Mouse (Mus musculus): ENCODE measurements around the gene Stx12. TPM values are rescaled to one million over a fixed set of nuclear protein-coding genes. Genes with fewer than 3 reads are reported as not detected.
A peak's percentile ranks its signal among the peaks of the same experiment; 100 is the strongest.

Gene Stx12
- total and polyA plus RNA-seq, 3 experiments, result 16.8 to 22.0 TPM; not detected in 1

DNA sequence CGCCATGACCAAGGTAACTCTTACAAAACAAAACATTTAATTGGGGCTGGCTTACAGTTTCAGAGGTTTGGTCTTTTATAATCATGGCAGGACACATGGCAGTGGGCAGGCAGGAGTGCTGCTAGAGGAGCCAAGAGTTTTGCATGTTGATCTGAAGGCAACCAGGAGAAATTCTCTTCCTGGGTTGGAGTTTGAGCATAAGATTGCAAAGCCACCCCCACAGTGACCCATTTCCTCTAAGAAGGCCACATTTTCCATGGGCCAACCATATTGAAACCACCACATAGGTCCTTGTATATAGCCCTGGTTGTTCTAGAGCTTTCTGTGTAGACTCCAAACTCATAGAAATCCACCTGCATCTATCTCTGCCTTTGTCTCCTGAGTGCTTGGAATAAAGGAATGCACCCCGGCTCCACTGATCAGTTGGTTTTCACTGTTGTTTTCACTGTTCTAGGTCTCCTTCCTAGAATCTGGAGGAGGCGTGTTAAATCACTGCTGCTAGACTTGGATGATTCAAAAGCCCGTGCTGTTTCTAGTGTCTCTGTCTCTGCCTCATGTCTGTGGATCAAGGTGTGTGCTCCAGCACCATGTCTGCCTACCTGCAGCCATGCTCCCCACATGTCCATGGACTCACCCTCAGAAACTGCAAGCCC lies 48.6 kb upstream of the Stx12 start:
- Histone ChIP-seq H3K9ac (ENCODE audit: control insufficient read depth, low read depth, low read length, poor library complexity, severe bottlenecking) (no peak overlapping the region), H3K4me1 (ENCODE audit: control insufficient read depth in 1 of 2, insufficient read depth in 2 of 2, low read length in 2 of 2) (no peaks in the 10 kb centered on the region), H3K36me3 (ENCODE audit: control insufficient read depth in 1 of 2, insufficient read depth in 2 of 2, low read length in 2 of 2) (no peaks in the 10 kb centered on the region), H3K27me3 (ENCODE audit: control insufficient read depth in 1 of 2, insufficient read depth in 2 of 2, low read length in 2 of 2) (peaks cover 8 to 10% of the 10 kb centered on the region in 2 experiments), H3K79me2 (ENCODE audit: control insufficient read depth, insufficient read depth, low read length, poor library complexity) (no peaks in the 10 kb centered on the region), H3K9me3 (replicated peaks; ENCODE audit: insufficient read depth, low read length) (no peaks in the 10 kb centered on the region), H3K4me3 (ENCODE audit: control insufficient read depth in 1 of 2, insufficient read depth in 1 of 2, low read depth in 2 of 2, low read length in 2 of 2) (no peak overlapping the region), H3K27ac (ENCODE audit: control insufficient read depth, low read depth, low read length) (no peak overlapping the region)
- no peak for DNase-seq (ENCODE audit: low read depth, low spot score)
- TF ChIP-seq RCOR1 (IDR thresholded peaks at IDR 0.05; ENCODE audit: low read depth, low read length), result no peak
- TF ChIP-seq POLR2A (IDR thresholded peaks at IDR 0.05; ENCODE audit: control insufficient read depth in 1 of 2, insufficient read depth in 1 of 2, low read depth in 1 of 2, low read length in 2 of 2, poor library complexity in 1 of 2), result no peak
- no peak for TF ChIP-seq JUND (IDR thresholded peaks at IDR 0.05; ENCODE audit: low read depth, low read length)
- no peak for TF ChIP-seq ZNF384 (IDR thresholded peaks at IDR 0.05; ENCODE audit: low read depth, low read length)
- no peak for TF ChIP-seq TCF12 (IDR thresholded peaks at IDR 0.05; ENCODE audit: low read depth, low read length)
- TF ChIP-seq CHD1 (IDR thresholded peaks at IDR 0.05; ENCODE audit: low read depth, low read length), result no peak
- TF ChIP-seq TBP (IDR thresholded peaks at IDR 0.05; ENCODE audit: low read depth, low read length), result no peak
- no peak for TF ChIP-seq MAX (IDR thresholded peaks at IDR 0.05; ENCODE audit: low read length)
- no peak for TF ChIP-seq MXI1 (IDR thresholded peaks at IDR 0.05; ENCODE audit: low read depth, low read length)
- TF ChIP-seq ZMIZ1 (IDR thresholded peaks at IDR 0.05; ENCODE audit: low read depth, low read length), result no peak
- no peak for TF ChIP-seq NELFE (IDR thresholded peaks at IDR 0.05; ENCODE audit: low read depth, low read length)
- TF ChIP-seq TAL1 (IDR thresholded peaks at IDR 0.05; ENCODE audit: low read length), result no peak

DNA sequence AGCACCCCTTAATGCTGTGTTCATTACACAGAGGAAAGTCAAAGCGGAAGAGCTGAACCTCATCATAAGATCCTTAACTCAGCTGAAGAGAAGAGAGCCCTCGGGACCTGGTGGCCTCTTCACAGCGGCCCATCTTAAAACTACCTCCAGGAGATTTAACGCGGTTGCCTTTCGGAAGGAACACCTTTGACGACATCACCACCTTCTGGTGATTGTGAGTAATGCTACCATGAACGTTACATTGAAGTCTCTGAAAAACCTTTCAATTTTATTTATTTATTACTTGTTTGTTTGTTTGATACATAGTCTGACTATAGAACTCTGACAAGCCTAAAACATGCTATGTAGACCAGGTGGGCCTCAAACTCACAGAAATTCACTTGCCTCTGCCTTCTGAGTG lies 46.5 kb upstream of the Stx12 start:
- Histone ChIP-seq H3K27me3 (ENCODE audit: control insufficient read depth in 1 of 2, insufficient read depth in 2 of 2, low read length in 2 of 2) (peaks cover 15 to 16% of the 10 kb centered on the region in 2 experiments), H3K4me3 (ENCODE audit: control insufficient read depth in 1 of 2, insufficient read depth in 1 of 2, low read depth in 2 of 2, low read length in 2 of 2) (no peak overlapping the region), H3K36me3 (ENCODE audit: control insufficient read depth in 1 of 2, insufficient read depth in 2 of 2, low read length in 2 of 2) (no peaks in the 10 kb centered on the region), H3K9me3 (replicated peaks; ENCODE audit: insufficient read depth, low read length) (no peaks in the 10 kb centered on the region), H3K27ac (ENCODE audit: control insufficient read depth, low read depth, low read length) (no peak overlapping the region), H3K79me2 (ENCODE audit: control insufficient read depth, insufficient read depth, low read length, poor library complexity) (no peaks in the 10 kb centered on the region), H3K4me1 (ENCODE audit: control insufficient read depth in 1 of 2, insufficient read depth in 2 of 2, low read length in 2 of 2) (no peaks in the 10 kb centered on the region), H3K9ac (ENCODE audit: control insufficient read depth, low read depth, low read length, poor library complexity, severe bottlenecking) (no peak overlapping the region)
- peak; percentile 81 for DNase-seq (ENCODE audit: low read depth, low spot score)
- TF ChIP-seq ZKSCAN1 (IDR thresholded peaks at IDR 0.05; ENCODE audit: low read depth, low read length) (no peak), TBP (IDR thresholded peaks at IDR 0.05; ENCODE audit: low read depth, low read length) (no peak), MEF2A (IDR thresholded peaks at IDR 0.05; ENCODE audit: extremely low read depth, insufficient replicate concordance, low read depth, low read length, poor library complexity, severe bottlenecking) (no peak), POLR2A (IDR thresholded peaks at IDR 0.05; ENCODE audit: control insufficient read depth in 1 of 2, insufficient read depth in 1 of 2, low read depth in 1 of 2, low read length in 2 of 2, poor library complexity in 1 of 2) (no peak), CTCF (IDR thresholded peaks at IDR 0.05 in 2 of 3, conservative IDR thresholded peaks at IDR 0.05 in 1 of 3; ENCODE audit: control insufficient read depth in 1 of 3, insufficient read depth in 1 of 3, low read depth in 2 of 3, low read length in 3 of 3, poor library complexity in 1 of 3, severe bottlenecking in 1 of 3) (peak; percentile 71 to 90 (median 71)), TAL1 (IDR thresholded peaks at IDR 0.05; ENCODE audit: low read length) (no peak), RAD21 (IDR thresholded peaks at IDR 0.05; ENCODE audit: low read depth, low read length) (peak; percentile 95), POLR2AphosphoS5 (IDR thresholded peaks at IDR 0.05; ENCODE audit: borderline replicate concordance, low read depth, low read length) (no peak), ZNF384 (IDR thresholded peaks at IDR 0.05; ENCODE audit: low read depth, low read length) (0 out of 2 replicates have a peak, but pooled peaks have one; percentile 8), BHLHE40 (IDR thresholded peaks at IDR 0.05; ENCODE audit: borderline replicate concordance, low read depth, low read length) (no peak), ZC3H11A (IDR thresholded peaks at IDR 0.05; ENCODE audit: low read depth, low read length) (peak; percentile 73), USF2 (IDR thresholded peaks at IDR 0.05; ENCODE audit: borderline replicate concordance in 1 of 2, insufficient read depth in 1 of 2, low read depth in 1 of 2, low read length in 2 of 2) (no peak), UBTF (IDR thresholded peaks at IDR 0.05; ENCODE audit: borderline replicate concordance, insufficient read depth, low read depth, low read length) (no peak), SIN3A (IDR thresholded peaks at IDR 0.05; ENCODE audit: low read length) (no peak), ELF1 (IDR thresholded peaks at IDR 0.05; ENCODE audit: low read depth, low read length) (no peak), HCFC1 (IDR thresholded peaks at IDR 0.05; ENCODE audit: low read depth, low read length) (no peak), JUND (IDR thresholded peaks at IDR 0.05; ENCODE audit: low read depth, low read length) (0 out of 2 replicates have a peak, but pooled peaks have one; percentile 36), SMC3 (IDR thresholded peaks at IDR 0.05; ENCODE audit: low read depth, low read length) (peak; percentile 75), MXI1 (IDR thresholded peaks at IDR 0.05; ENCODE audit: low read depth, low read length) (no peak), KAT2A (conservative IDR thresholded peaks at IDR 0.05; ENCODE audit: low read depth, low read length) (no peak)

Data from MEL (cell line).